Mouse (Mus musculus): ENCODE results near the gene Tmem213. TPM values are rescaled to one million over a fixed set of nuclear protein-coding genes. Genes with fewer than 3 reads are reported as not detected.

Gene Tmem213
- polyA plus RNA-seq (2014; fragmentation: Nextera tagmentation; extraction: Ambion mirVana): 0.31 TPM in 1 of 2 replicates, not detected in the other

GRCm38 (mm10) chr6:38109160-38109795 is at the start of gene Tmem213:
Tmem213 (plus strand) TSS chr6:38109255.
- no peak within 1 kb of the TSS for H3K9ac ChIP-seq (ENCODE audit: low read length)
- H3K27ac ChIP-seq (ENCODE audit: low read depth): no peak within 1 kb of the TSS
- no peak within 1 kb of the TSS for H3K4me2 ChIP-seq (ENCODE audit: low read length)
- H3K36me3 ChIP-seq (ENCODE audit: control insufficient read depth, insufficient read depth, low read length): no peaks in the 10 kb centered on the region
- H3K4me3 ChIP-seq (ENCODE audit: low read depth, low read length): no peak within 1 kb of the TSS
- H3K4me1 ChIP-seq (replicated peaks; ENCODE audit: control insufficient read depth, insufficient read depth, low read length): no peaks in the 10 kb centered on the region
- DNase-seq (ENCODE audit: low spot score) (no peak), ATAC-seq (replicated peaks; ENCODE audit: low FRiP score, low TSS enrichment, low read depth) (no peak)
- 22% methylated on average over 9 of the region's 9 CpGs for WGBS
- H3K9me3 ChIP-seq (ENCODE audit: control insufficient read depth, low read length): no peaks in the 10 kb centered on the region
- no peaks in the 10 kb centered on the region for H3K27me3 ChIP-seq (replicated peaks; ENCODE audit: control insufficient read depth, insufficient read depth, low read length)

GRCm38 (mm10) chr6:38064621-38065020 is 44.4 kb upstream of the Tmem213 start:
- DNase-seq (ENCODE audit: low spot score) (no peak), ATAC-seq (replicated peaks; ENCODE audit: low FRiP score, low TSS enrichment, low read depth) (no peak)
- H3K9ac ChIP-seq (ENCODE audit: low read length): no peak overlapping the region
- H3K4me3 ChIP-seq (ENCODE audit: low read depth, low read length): no peak overlapping the region
- no peak overlapping the region for H3K4me2 ChIP-seq (ENCODE audit: low read length)
- H3K4me1 ChIP-seq (replicated peaks; ENCODE audit: control insufficient read depth, insufficient read depth, low read length): peaks cover 7% of the 10 kb centered on the region; the same call in 1 of the 2 replicates
- peaks cover 8% of the 10 kb centered on the region; the same call in 1 of the 2 replicates for H3K9me3 ChIP-seq (ENCODE audit: control insufficient read depth, low read length)
- no peaks in the 10 kb centered on the region for H3K27me3 ChIP-seq (replicated peaks; ENCODE audit: control insufficient read depth, insufficient read depth, low read length)
- no peaks in the 10 kb centered on the region for H3K36me3 ChIP-seq (ENCODE audit: control insufficient read depth, insufficient read depth, low read length)
- H3K27ac ChIP-seq (ENCODE audit: low read depth): no peak overlapping the region
- WGBS: 87% methylated on average over 2 of the region's 2 CpGs

GRCm38 (mm10) chr6:38065122-38065500 is 43.9 kb upstream of the Tmem213 start:
- Histone ChIP-seq H3K27me3 (replicated peaks; ENCODE audit: control insufficient read depth, insufficient read depth, low read length) (no peaks in the 10 kb centered on the region), H3K4me1 (replicated peaks; ENCODE audit: control insufficient read depth, insufficient read depth, low read length) (peaks cover 7% of the 10 kb centered on the region; the same call in 1 of the 2 replicates), H3K9ac (ENCODE audit: low read length) (no peak overlapping the region), H3K36me3 (ENCODE audit: control insufficient read depth, insufficient read depth, low read length) (no peaks in the 10 kb centered on the region), H3K4me3 (ENCODE audit: low read depth, low read length) (no peak overlapping the region), H3K9me3 (ENCODE audit: control insufficient read depth, low read length) (peaks cover 8% of the 10 kb centered on the region; the same call in 1 of the 2 replicates), H3K27ac (ENCODE audit: low read depth) (no peak overlapping the region), H3K4me2 (ENCODE audit: low read length) (no peak overlapping the region)
- no peak for ATAC-seq (replicated peaks; ENCODE audit: low FRiP score, low TSS enrichment, low read depth)
- WGBS: 80% methylated on average over 3 of the region's 3 CpGs
- DNase-seq (ENCODE audit: low spot score): no peak

GRCm38 (mm10) chr6:38065501-38066122 is 43.4 kb upstream of the Tmem213 start:
- peaks cover 8% of the 10 kb centered on the region; the same call in 1 of the 2 replicates for H3K9me3 ChIP-seq (ENCODE audit: control insufficient read depth, low read length)
- H3K9ac ChIP-seq (ENCODE audit: low read length): no peak overlapping the region
- 67% methylated on average over 11 of the region's 11 CpGs for WGBS
- no peaks in the 10 kb centered on the region for H3K36me3 ChIP-seq (ENCODE audit: control insufficient read depth, insufficient read depth, low read length)
- H3K27me3 ChIP-seq (replicated peaks; ENCODE audit: control insufficient read depth, insufficient read depth, low read length): no peaks in the 10 kb centered on the region
- peaks cover 7% of the 10 kb centered on the region; the same call in 1 of the 2 replicates for H3K4me1 ChIP-seq (replicated peaks; ENCODE audit: control insufficient read depth, insufficient read depth, low read length)
- no peak for ATAC-seq (replicated peaks; ENCODE audit: low FRiP score, low TSS enrichment, low read depth)
- no peak overlapping the region for H3K27ac ChIP-seq (ENCODE audit: low read depth)
- H3K4me3 ChIP-seq (ENCODE audit: low read depth, low read length): no peak overlapping the region
- DNase-seq (ENCODE audit: low spot score): no peak
- no peak overlapping the region for H3K4me2 ChIP-seq (ENCODE audit: low read length)

GRCm38 (mm10) chr6:38066215-38066614 is 42.8 kb upstream of the Tmem213 start:
- WGBS: 2% methylated on average over 5 of the region's 5 CpGs
- H3K4me3 ChIP-seq (ENCODE audit: low read depth, low read length): no peak overlapping the region
- no peak overlapping the region for H3K27ac ChIP-seq (ENCODE audit: low read depth)
- H3K4me2 ChIP-seq (ENCODE audit: low read length): no peak overlapping the region
- H3K9ac ChIP-seq (ENCODE audit: low read length): no peak overlapping the region
- H3K9me3 ChIP-seq (ENCODE audit: control insufficient read depth, low read length): peaks cover 8% of the 10 kb centered on the region; the same call in 1 of the 2 replicates
- no peaks in the 10 kb centered on the region for H3K36me3 ChIP-seq (ENCODE audit: control insufficient read depth, insufficient read depth, low read length)
- peaks cover 7% of the 10 kb centered on the region; the same call in 1 of the 2 replicates for H3K4me1 ChIP-seq (replicated peaks; ENCODE audit: control insufficient read depth, insufficient read depth, low read length)
- H3K27me3 ChIP-seq (replicated peaks; ENCODE audit: control insufficient read depth, insufficient read depth, low read length): no peaks in the 10 kb centered on the region
- DNase-seq (ENCODE audit: low spot score): peak; percentile 74
- peak; percentile 71; the same call in 1 of the 2 replicates for ATAC-seq (replicated peaks; ENCODE audit: low FRiP score, low TSS enrichment, low read depth)

DNA sequence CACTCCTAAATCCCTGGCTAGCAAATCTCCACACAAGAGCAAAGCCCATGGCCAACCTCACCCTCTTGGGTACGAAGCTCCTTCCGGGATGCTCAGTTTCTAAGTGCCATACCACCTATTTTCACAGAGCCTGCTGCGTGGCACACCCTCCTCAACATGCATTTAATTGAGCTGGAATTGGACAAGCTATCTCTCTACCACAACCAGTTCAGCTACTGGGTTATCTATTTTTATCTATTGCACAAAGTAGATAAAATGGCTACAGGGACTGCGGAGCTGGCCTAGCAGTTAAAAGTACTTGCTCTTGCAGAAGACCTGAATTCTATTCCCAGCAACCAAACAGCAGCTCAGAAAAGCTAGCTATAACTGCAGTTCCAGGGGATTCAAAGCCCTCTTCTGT is 37.8 kb upstream of the Tmem213 start:
- Histone ChIP-seq H3K4me2 (ENCODE audit: low read length) (no peak overlapping the region), H3K9ac (ENCODE audit: low read length) (no peak overlapping the region), H3K4me1 (replicated peaks; ENCODE audit: control insufficient read depth, insufficient read depth, low read length) (no peaks in the 10 kb centered on the region), H3K27me3 (replicated peaks; ENCODE audit: control insufficient read depth, insufficient read depth, low read length) (no peaks in the 10 kb centered on the region), H3K9me3 (ENCODE audit: control insufficient read depth, low read length) (peaks cover 4% of the 10 kb centered on the region; the same call in 1 of the 2 replicates), H3K36me3 (ENCODE audit: control insufficient read depth, insufficient read depth, low read length) (no peaks in the 10 kb centered on the region), H3K4me3 (ENCODE audit: low read depth, low read length) (no peak overlapping the region), H3K27ac (ENCODE audit: low read depth) (no peak overlapping the region)
- ATAC-seq (replicated peaks; ENCODE audit: low FRiP score, low TSS enrichment, low read depth) (no peak), DNase-seq (ENCODE audit: low spot score) (no peak)
- 92% methylated on average over 4 of the region's 4 CpGs for WGBS

- Histone ChIP-seq H3K9ac (ENCODE audit: low read length) (no peak overlapping the region), H3K9me3 (ENCODE audit: control insufficient read depth, low read length) (peaks cover 4% of the 10 kb centered on the region; the same call in 1 of the 2 replicates), H3K27ac (ENCODE audit: low read depth) (no peak overlapping the region), H3K36me3 (ENCODE audit: control insufficient read depth, insufficient read depth, low read length) (no peaks in the 10 kb centered on the region), H3K4me1 (replicated peaks; ENCODE audit: control insufficient read depth, insufficient read depth, low read length) (no peaks in the 10 kb centered on the region), H3K4me2 (ENCODE audit: low read length) (no peak overlapping the region), H3K27me3 (replicated peaks; ENCODE audit: control insufficient read depth, insufficient read depth, low read length) (no peaks in the 10 kb centered on the region), H3K4me3 (ENCODE audit: low read depth, low read length) (no peak overlapping the region)
- WGBS: 69% methylated on average over 5 of the region's 5 CpGs
- ATAC-seq (replicated peaks; ENCODE audit: low FRiP score, low TSS enrichment, low read depth) (no peak), DNase-seq (ENCODE audit: low spot score) (no peak)
Measured at GRCm38 (mm10) chr6:38072137-38072796, 36.8 kb upstream of the Tmem213 start.

DNA sequence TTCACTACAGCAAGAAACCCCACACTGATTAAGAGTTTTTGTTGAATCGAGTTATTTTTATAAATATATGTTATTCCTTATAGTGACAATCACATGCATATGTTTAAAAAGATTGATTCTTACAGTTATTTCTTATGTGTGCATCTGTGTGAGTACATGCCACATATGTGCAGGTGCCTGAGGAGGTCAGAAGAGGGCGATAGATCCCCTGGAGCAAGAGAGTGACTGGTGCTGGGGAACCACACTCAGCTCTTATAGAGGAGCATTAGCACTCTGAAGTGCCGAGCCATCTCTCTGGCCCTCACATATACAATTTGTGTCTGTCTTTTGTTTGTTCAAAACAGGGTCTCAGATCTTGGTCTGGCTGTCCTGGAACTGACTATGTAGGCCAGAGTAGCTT is 35.5 kb upstream of the Tmem213 start:
- Histone ChIP-seq H3K36me3 (ENCODE audit: control insufficient read depth, insufficient read depth, low read length) (no peaks in the 10 kb centered on the region), H3K9me3 (ENCODE audit: control insufficient read depth, low read length) (peaks cover 4% of the 10 kb centered on the region; the same call in 1 of the 2 replicates), H3K4me2 (ENCODE audit: low read length) (no peak overlapping the region), H3K27ac (ENCODE audit: low read depth) (no peak overlapping the region), H3K4me1 (replicated peaks; ENCODE audit: control insufficient read depth, insufficient read depth, low read length) (no peaks in the 10 kb centered on the region), H3K27me3 (replicated peaks; ENCODE audit: control insufficient read depth, insufficient read depth, low read length) (no peaks in the 10 kb centered on the region), H3K9ac (ENCODE audit: low read length) (no peak overlapping the region), H3K4me3 (ENCODE audit: low read depth, low read length) (no peak overlapping the region)
- DNase-seq (ENCODE audit: low spot score) (no peak), ATAC-seq (replicated peaks; ENCODE audit: low FRiP score, low TSS enrichment, low read depth) (no peak)
- WGBS: 91% methylated on average over 3 of the region's 3 CpGs

All from intestine, embryonic 14.5 days (tissue).